Mouse (Mus musculus): ENCODE measurements around the gene Foxp1. TPM values are rescaled to one million over a fixed set of nuclear protein-coding genes. Genes with fewer than 3 reads are reported as not detected.

Foxp1 gene
- total and polyA plus RNA-seq, 3 experiments: 16.1 to 42.0 TPM; not detected in 1

DNA sequence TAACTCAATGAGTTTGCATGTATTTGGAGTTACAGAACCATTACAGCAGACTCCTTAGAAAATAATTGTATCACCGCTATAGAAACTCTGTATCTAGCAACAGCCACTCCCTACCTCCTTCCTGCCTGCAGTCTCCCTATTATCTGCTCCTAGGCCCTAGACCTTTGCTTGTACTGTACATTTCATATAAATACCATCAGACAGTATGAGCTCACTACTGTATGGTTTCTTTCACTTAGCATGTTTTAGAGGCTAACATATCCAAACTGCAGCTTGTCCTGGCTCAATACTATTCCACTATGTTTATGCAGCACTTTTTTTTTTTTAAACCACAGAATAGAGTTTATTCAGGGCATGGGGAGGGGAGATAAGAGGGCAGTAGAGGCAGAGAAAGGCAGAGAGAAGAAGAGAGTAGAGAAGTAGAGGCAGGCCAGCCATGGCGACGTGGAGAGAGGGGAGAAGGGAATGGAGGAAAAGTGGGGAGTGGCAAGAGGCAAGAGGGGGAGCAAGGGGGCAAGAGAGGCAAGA, 539.1 kb downstream of the Foxp1 start:
- Histone ChIP-seq H3K9ac (ENCODE audit: control insufficient read depth, low read depth, low read length, poor library complexity, severe bottlenecking) (no peak overlapping the region), H3K79me2 (ENCODE audit: control insufficient read depth, insufficient read depth, low read length, poor library complexity) (no peaks in the 10 kb centered on the region), H3K36me3 (ENCODE audit: control insufficient read depth in 1 of 2, insufficient read depth in 2 of 2, low read length in 2 of 2) (peaks cover 0 to 19% of the 10 kb centered on the region in 2 experiments; a peak in 2 of 4 replicates), H3K27ac (ENCODE audit: control insufficient read depth, low read depth, low read length) (no peak overlapping the region), H3K4me1 (ENCODE audit: control insufficient read depth in 1 of 2, insufficient read depth in 2 of 2, low read length in 2 of 2) (peaks cover 5 to 17% of the 10 kb centered on the region in 2 experiments; a peak in 3 of 4 replicates), H3K27me3 (ENCODE audit: control insufficient read depth in 1 of 2, insufficient read depth in 2 of 2, low read length in 2 of 2) (no peaks in the 10 kb centered on the region), H3K9me3 (replicated peaks; ENCODE audit: insufficient read depth, low read length) (no peaks in the 10 kb centered on the region), H3K4me3 (ENCODE audit: control insufficient read depth in 1 of 2, insufficient read depth in 1 of 2, low read depth in 2 of 2, low read length in 2 of 2) (no peak overlapping the region)
- DNase-seq (ENCODE audit: low read depth, low spot score): peak; percentile 62
- TF ChIP-seq USF2 (IDR thresholded peaks at IDR 0.05; ENCODE audit: borderline replicate concordance in 1 of 2, insufficient read depth in 1 of 2, low read depth in 1 of 2, low read length in 2 of 2): no peak
- TF ChIP-seq SMC3 (IDR thresholded peaks at IDR 0.05; ENCODE audit: low read depth, low read length): no peak
- TF ChIP-seq MAZ (IDR thresholded peaks at IDR 0.05; ENCODE audit: low read depth, low read length): peak; percentile 31; the same call in 1 of the 2 replicates
- peak; percentile 64; the same call in 1 of the 2 replicates for TF ChIP-seq ZKSCAN1 (IDR thresholded peaks at IDR 0.05; ENCODE audit: low read depth, low read length)
- TF ChIP-seq EP300 (IDR thresholded peaks at IDR 0.05; ENCODE audit: low read depth in 1 of 2, low read length in 2 of 2): peak; percentile 60 to 70
- no peak for TF ChIP-seq MYC (IDR thresholded peaks at IDR 0.05; ENCODE audit: low read depth, low read length)
- peak; percentile 98 for TF ChIP-seq ZNF384 (IDR thresholded peaks at IDR 0.05; ENCODE audit: low read depth, low read length)
- peak; percentile 46; the same call in 1 of the 2 replicates for TF ChIP-seq TAL1 (IDR thresholded peaks at IDR 0.05; ENCODE audit: low read length)
- TF ChIP-seq GATA1 (IDR thresholded peaks at IDR 0.05; ENCODE audit: low read depth, low read length): peak; percentile 67
- peak; percentile 76 for TF ChIP-seq TCF12 (IDR thresholded peaks at IDR 0.05; ENCODE audit: low read depth, low read length)
- TF ChIP-seq ETS1 (IDR thresholded peaks at IDR 0.05; ENCODE audit: low read depth, low read length): peak; percentile 60; the same call in 1 of the 2 replicates
- 0 out of 2 replicates have a peak, but pooled peaks have one; percentile 9 for TF ChIP-seq ELF1 (IDR thresholded peaks at IDR 0.05; ENCODE audit: low read depth, low read length)
- peak; percentile 21; the same call in 1 of the 2 replicates for TF ChIP-seq HCFC1 (IDR thresholded peaks at IDR 0.05; ENCODE audit: low read depth, low read length)
- 0 out of 2 replicates have a peak, but pooled peaks have one; percentile 30 for TF ChIP-seq RCOR1 (IDR thresholded peaks at IDR 0.05; ENCODE audit: low read depth, low read length)
- TF ChIP-seq POLR2A (IDR thresholded peaks at IDR 0.05; ENCODE audit: control insufficient read depth in 1 of 2, insufficient read depth in 1 of 2, low read depth in 1 of 2, low read length in 2 of 2, poor library complexity in 1 of 2): no peak
- TF ChIP-seq MAFK (IDR thresholded peaks at IDR 0.05; ENCODE audit: borderline replicate concordance, low read depth, low read length): no peak

DNA sequence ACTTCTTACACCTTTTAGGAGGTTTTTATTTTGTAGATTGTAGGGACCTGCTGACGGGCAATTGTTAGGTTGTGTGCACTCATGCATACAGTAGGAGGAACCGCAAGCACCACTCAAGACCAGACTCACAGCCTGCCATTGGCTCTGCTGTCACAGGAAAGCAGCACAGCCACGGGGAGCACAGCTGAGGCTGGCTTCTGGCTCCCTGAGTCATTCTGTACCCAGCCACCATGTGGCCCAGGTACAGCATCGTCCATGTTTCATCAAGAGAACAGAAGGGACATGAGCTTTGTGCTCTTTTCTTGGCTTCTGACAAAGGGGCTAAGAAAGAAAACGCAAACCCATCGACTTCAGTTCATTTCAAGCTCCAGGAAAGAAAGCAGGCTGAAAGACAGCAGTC, 541.3 kb downstream of the Foxp1 start:
- no peak for DNase-seq (ENCODE audit: low read depth, low spot score)
- Histone ChIP-seq H3K27ac (ENCODE audit: control insufficient read depth, low read depth, low read length) (no peak overlapping the region), H3K9ac (ENCODE audit: control insufficient read depth, low read depth, low read length, poor library complexity, severe bottlenecking) (no peak overlapping the region), H3K9me3 (replicated peaks; ENCODE audit: insufficient read depth, low read length) (no peaks in the 10 kb centered on the region), H3K79me2 (ENCODE audit: control insufficient read depth, insufficient read depth, low read length, poor library complexity) (no peaks in the 10 kb centered on the region), H3K4me3 (ENCODE audit: control insufficient read depth in 1 of 2, insufficient read depth in 1 of 2, low read depth in 2 of 2, low read length in 2 of 2) (no peak overlapping the region), H3K27me3 (ENCODE audit: control insufficient read depth in 1 of 2, insufficient read depth in 2 of 2, low read length in 2 of 2) (no peaks in the 10 kb centered on the region), H3K36me3 (ENCODE audit: control insufficient read depth in 1 of 2, insufficient read depth in 2 of 2, low read length in 2 of 2) (peaks cover 0 to 19% of the 10 kb centered on the region in 2 experiments; a peak in 2 of 4 replicates), H3K4me1 (ENCODE audit: control insufficient read depth in 1 of 2, insufficient read depth in 2 of 2, low read length in 2 of 2) (peaks cover 5 to 17% of the 10 kb centered on the region in 2 experiments; a peak in 3 of 4 replicates)
- TF ChIP-seq RAD21 (IDR thresholded peaks at IDR 0.05; ENCODE audit: low read depth, low read length) (no peak), CTCF (IDR thresholded peaks at IDR 0.05 in 2 of 3, conservative IDR thresholded peaks at IDR 0.05 in 1 of 3; ENCODE audit: control insufficient read depth in 1 of 3, insufficient read depth in 1 of 3, low read depth in 2 of 3, low read length in 3 of 3, poor library complexity in 1 of 3, severe bottlenecking in 1 of 3) (no peak), E2F4 (IDR thresholded peaks at IDR 0.05; ENCODE audit: borderline replicate concordance, low read depth, low read length) (no peak), ZC3H11A (IDR thresholded peaks at IDR 0.05; ENCODE audit: low read depth, low read length) (no peak), USF2 (IDR thresholded peaks at IDR 0.05; ENCODE audit: borderline replicate concordance in 1 of 2, insufficient read depth in 1 of 2, low read depth in 1 of 2, low read length in 2 of 2) (no peak)

Measured in MEL (cell line).